Mouse (Mus musculus) G1E (cell line): ENCODE results near the gene Khdc3.

Experiments
- CTCF ChIP-seq: IDR thresholded peaks from 2 replicates; pipeline ENCODE4 v1.5.1; 2012; ENCODE audit warnings: low read depth, low read length, inconsistent platforms, mixed read lengths
- GATA1 ChIP-seq: IDR thresholded peaks from 2 replicates; pipeline ENCODE4 v1.6.1; 2012; ENCODE audit warnings: borderline replicate concordance, low read length, inconsistent platforms, mixed read lengths
- TAL1 ChIP-seq: conservative IDR thresholded peaks from 2 replicates; pipeline ENCODE4 v1.6.1; 2012; ENCODE audit warnings: low read depth, low read length, inconsistent platforms, mixed read lengths

DNA sequence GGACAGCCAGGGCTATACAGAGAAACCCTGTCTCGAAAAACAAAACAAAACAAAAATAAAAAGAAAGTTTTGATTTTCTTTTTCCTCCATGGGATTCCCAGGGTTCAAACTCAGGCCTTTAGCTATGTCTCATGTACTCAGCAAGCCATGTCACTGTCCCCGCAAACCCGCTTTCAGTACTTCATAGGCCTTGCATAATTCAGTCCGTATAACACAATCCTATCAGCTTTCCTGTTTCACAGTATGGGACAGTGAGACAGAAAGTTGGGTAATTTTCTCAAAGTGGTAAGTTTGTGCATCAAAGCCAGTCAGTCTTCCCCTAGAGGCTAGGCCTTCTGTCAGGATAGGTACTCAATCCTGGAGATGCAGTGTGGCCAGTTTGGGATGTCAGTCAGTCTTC is 42.4 kb upstream of the Khdc3 start:
- TF ChIP-seq CTCF (no peak), GATA1 (no peak), TAL1 (no peak)
